Mouse (Mus musculus) bone marrow, adult 2 months (tissue): Measurements from ENCODE around the gene Sdk2.

Source experiments
- CTCF ChIP-seq: fragments of 200-500 bp; IDR thresholded peaks from 2 replicates; pipeline ENCODE4 v1.5.1; 2011; ENCODE audit warnings: low read length, control low read depth; ENCODE audit not compliant: control insufficient read depth, insufficient read depth
- POLR2A ChIP-seq: fragments of 200-500 bp; IDR thresholded peaks from 2 replicates; pipeline ENCODE4 v1.6.1; 2011; ENCODE audit warnings: low read depth, mild to moderate bottlenecking, control low read depth, low read length, borderline replicate concordance; ENCODE audit not compliant: control insufficient read depth

DNA sequence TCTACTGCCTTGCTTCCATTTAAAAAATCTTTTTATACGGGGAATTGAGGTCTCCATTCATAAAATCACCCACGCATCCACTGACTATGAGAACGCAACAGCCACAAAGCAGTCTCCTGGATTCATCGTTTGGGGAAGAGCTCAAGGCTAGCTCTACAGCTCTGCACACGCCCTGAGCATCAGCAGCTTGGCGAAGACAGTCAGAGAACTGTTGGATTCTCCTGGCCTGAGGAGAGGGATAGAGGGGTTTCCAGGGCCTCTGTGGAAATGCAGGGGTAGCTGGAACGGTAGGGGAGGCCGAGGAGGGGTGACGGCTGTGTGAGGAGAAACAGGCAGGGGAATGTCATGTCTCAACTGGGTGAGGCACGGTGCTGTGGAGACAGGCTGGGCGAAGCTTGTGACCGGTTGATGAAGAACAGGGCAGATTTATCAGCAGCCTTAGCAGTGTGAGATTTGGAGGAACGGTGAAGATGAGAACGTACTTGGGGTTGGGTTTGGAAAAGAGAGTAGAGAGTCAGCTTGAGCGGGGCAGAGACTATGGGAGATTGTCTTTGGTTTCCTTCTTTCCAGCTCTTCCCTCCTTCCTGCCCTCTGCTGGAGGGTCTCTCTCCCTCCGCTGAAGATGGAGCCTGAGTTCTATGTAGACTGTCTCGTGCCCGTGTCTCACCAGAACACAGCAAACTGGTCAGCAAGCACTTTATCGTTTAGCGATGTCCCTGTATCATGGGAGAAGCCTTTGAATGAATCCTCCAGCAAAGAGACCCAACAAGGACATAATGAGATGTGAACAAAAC, 255.1 kb downstream of the Sdk2 start:
- no peak for TF ChIP-seq POLR2A
- TF ChIP-seq CTCF: no peak
